Mouse (Mus musculus): ENCODE results near the gene Dact1. TPM values are rescaled to one million over a fixed set of nuclear protein-coding genes. Genes with fewer than 3 reads are reported as not detected.

Gene Dact1
- polyA plus RNA-seq, 1 experiment: 4.9 TPM

GRCm38 (mm10) chr12:71290460-71290859 lies 19.2 kb upstream of the Dact1 start:
- TF ChIP-seq CTCF (IDR thresholded peaks at IDR 0.05; ENCODE audit: extremely low read depth, insufficient read depth, low read length) (no peak), POLR2A (IDR thresholded peaks at IDR 0.05; ENCODE audit: extremely low read depth, insufficient read depth, low read length) (no peak)
- H3K4me3 ChIP-seq (ENCODE audit: insufficient read depth, low read length): no peak overlapping the region
- no peaks in the 10 kb centered on the region for H3K4me1 ChIP-seq (ENCODE audit: control insufficient read depth, insufficient read depth, low read length)
- H3K27ac ChIP-seq (ENCODE audit: insufficient read depth, low read length): no peak overlapping the region

GRCm38 (mm10) chr12:71293960-71294942 lies 15.4 kb upstream of the Dact1 start:
- Histone ChIP-seq H3K27ac (ENCODE audit: insufficient read depth, low read length) (no peak overlapping the region), H3K4me3 (ENCODE audit: insufficient read depth, low read length) (no peak overlapping the region), H3K4me1 (ENCODE audit: control insufficient read depth, insufficient read depth, low read length) (no peaks in the 10 kb centered on the region)
- TF ChIP-seq POLR2A (IDR thresholded peaks at IDR 0.05; ENCODE audit: extremely low read depth, insufficient read depth, low read length) (no peak), CTCF (IDR thresholded peaks at IDR 0.05; ENCODE audit: extremely low read depth, insufficient read depth, low read length) (no peak)

DNA sequence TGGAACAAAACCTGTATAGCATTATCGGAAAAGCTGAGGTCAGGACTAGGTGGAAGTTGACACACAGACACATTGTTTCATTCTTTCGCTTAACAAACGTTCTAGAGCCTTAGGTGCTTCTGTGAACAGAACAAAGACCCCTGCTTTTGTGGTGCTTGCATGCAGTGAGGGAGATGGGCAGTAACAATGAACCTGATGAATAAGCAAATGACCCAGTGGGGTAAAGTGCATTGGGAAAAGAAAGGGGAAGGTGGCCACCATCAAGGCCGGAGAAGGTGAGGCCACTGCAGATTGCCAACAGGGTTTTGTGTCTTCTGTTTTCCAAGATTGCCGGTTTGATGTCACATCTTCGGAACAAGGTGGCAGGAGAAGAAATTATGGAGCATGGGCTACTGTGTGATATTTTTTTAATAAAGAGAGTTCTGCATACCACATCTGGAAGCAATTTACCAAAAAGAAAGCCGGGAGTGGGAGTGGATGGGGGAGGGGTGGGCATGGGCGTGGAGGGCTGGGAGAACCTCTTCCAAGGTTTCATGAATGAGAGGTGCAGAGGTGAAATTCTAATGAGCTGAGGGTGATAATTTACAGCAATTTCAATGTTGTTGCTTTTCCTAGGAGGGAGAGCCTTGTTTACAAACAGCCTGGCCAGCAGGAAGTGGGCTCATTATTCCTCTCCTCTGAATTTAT lies 12.7 kb upstream of the Dact1 start:
- TF ChIP-seq POLR2A (IDR thresholded peaks at IDR 0.05; ENCODE audit: extremely low read depth, insufficient read depth, low read length): no peak
- no peak overlapping the region for H3K4me3 ChIP-seq (ENCODE audit: insufficient read depth, low read length)
- no peak overlapping the region for H3K27ac ChIP-seq (ENCODE audit: insufficient read depth, low read length)
- no peaks in the 10 kb centered on the region for H3K4me1 ChIP-seq (ENCODE audit: control insufficient read depth, insufficient read depth, low read length)

DNA sequence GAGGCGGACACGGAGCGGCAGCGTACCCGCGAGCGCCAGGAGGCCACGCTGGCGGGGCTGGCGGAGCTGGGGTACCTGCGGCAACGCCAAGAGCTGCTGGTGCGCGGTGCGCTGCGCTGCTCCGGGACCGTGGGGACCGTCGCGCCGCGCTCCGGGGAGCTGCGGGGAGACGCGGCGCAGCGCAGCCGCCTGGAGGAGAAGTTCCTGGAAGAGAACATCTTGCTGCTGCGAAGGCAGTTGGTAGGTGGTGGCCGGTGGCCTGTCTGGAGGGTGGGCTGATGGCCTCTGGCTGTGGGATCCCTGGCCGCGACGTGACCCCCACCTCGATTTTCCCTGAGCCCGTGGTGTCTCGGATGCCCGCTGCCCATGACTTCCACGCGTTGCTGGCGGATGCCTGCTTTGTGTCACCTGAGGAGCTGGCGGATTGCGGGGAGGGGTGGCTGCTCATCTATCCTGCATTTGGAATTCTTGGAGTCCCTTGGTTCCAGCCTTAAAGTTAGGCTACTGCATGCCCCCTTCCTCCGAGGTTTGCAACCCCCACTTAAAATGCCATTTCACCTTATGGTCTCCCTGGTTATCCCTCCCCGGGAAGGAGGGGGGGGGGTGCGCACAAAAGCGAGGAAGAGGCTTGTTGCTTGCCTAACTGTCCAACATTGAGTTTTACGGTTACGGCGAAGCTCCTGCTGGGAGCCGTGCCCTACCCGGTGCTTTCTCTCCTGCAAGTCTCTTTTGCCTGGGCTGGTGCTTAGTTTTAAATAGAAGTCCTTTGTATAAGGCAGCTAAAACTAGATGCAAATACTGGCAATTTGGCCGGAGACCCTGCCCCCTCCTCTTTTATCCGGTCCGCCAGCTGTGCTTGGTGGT lies 616 bp downstream of the Dact1 start:
- Histone ChIP-seq H3K4me1 (ENCODE audit: control insufficient read depth, insufficient read depth, low read length) (no peaks in the 10 kb centered on the region), H3K27ac (ENCODE audit: insufficient read depth, low read length) (no peak overlapping the region), H3K4me3 (ENCODE audit: insufficient read depth, low read length) (peak overlapping the region; percentile 66)
- TF ChIP-seq POLR2A (IDR thresholded peaks at IDR 0.05; ENCODE audit: extremely low read depth, insufficient read depth, low read length) (no peak), CTCF (IDR thresholded peaks at IDR 0.05; ENCODE audit: extremely low read depth, insufficient read depth, low read length) (no peak)

- H3K27ac ChIP-seq (ENCODE audit: insufficient read depth, low read length): no peak overlapping the region
- H3K4me1 ChIP-seq (ENCODE audit: control insufficient read depth, insufficient read depth, low read length): no peaks in the 10 kb centered on the region
- H3K4me3 ChIP-seq (ENCODE audit: insufficient read depth, low read length): peak overlapping the region; percentile 66
- TF ChIP-seq CTCF (IDR thresholded peaks at IDR 0.05; ENCODE audit: extremely low read depth, insufficient read depth, low read length) (peak; percentile 79), POLR2A (IDR thresholded peaks at IDR 0.05; ENCODE audit: extremely low read depth, insufficient read depth, low read length) (no peak)
These were observed 1.7 kb downstream of the Dact1 start for GRCm38 (mm10) chr12:71311237-71311887.

GRCm38 (mm10) chr12:71318239-71318638 lies 8.6 kb downstream of the Dact1 start:
- no peak overlapping the region for H3K4me3 ChIP-seq (ENCODE audit: insufficient read depth, low read length)
- no peak for TF ChIP-seq CTCF (IDR thresholded peaks at IDR 0.05; ENCODE audit: extremely low read depth, insufficient read depth, low read length)
- TF ChIP-seq POLR2A (IDR thresholded peaks at IDR 0.05; ENCODE audit: extremely low read depth, insufficient read depth, low read length): no peak
- H3K27ac ChIP-seq (ENCODE audit: insufficient read depth, low read length): no peak overlapping the region
- no peaks in the 10 kb centered on the region for H3K4me1 ChIP-seq (ENCODE audit: control insufficient read depth, insufficient read depth, low read length)

- Histone ChIP-seq H3K4me3 (ENCODE audit: insufficient read depth, low read length) (no peak overlapping the region), H3K4me1 (ENCODE audit: control insufficient read depth, insufficient read depth, low read length) (no peaks in the 10 kb centered on the region), H3K27ac (ENCODE audit: insufficient read depth, low read length) (no peak overlapping the region)
- TF ChIP-seq CTCF (IDR thresholded peaks at IDR 0.05; ENCODE audit: extremely low read depth, insufficient read depth, low read length): no peak
- no peak for TF ChIP-seq POLR2A (IDR thresholded peaks at IDR 0.05; ENCODE audit: extremely low read depth, insufficient read depth, low read length)
These were observed 9.9 kb downstream of the Dact1 start for GRCm38 (mm10) chr12:71319536-71319935.

DNA sequence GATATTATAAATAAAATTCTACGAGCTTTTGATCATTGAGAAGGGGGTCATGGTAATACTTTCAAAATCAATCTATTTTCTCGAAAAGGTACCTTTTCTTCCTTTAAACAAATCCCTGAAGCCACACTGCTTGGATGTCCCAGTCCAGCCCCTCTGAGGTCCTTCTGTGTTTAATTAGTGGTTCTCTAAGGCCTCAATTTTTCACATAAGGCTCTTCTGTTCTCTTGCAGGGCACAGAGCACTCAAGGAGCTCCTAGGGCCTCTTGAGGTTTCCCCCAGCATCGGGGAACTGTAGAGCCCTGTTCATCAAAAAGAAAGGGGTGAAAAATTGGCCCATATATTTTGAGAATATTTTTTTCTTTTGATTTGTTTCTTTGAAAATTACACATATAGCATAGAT lies 23.0 kb downstream of the Dact1 start:
- H3K27ac ChIP-seq (ENCODE audit: insufficient read depth, low read length): no peak overlapping the region
- TF ChIP-seq POLR2A (IDR thresholded peaks at IDR 0.05; ENCODE audit: extremely low read depth, insufficient read depth, low read length) (no peak), CTCF (IDR thresholded peaks at IDR 0.05; ENCODE audit: extremely low read depth, insufficient read depth, low read length) (no peak)

GRCm38 (mm10) chr12:71333561-71333960 lies 23.9 kb downstream of the Dact1 start:
- no peak overlapping the region for H3K27ac ChIP-seq (ENCODE audit: insufficient read depth, low read length)
- H3K4me3 ChIP-seq (ENCODE audit: insufficient read depth, low read length): no peak overlapping the region
- no peaks in the 10 kb centered on the region; the same call in 1 of the 2 replicates for H3K4me1 ChIP-seq (ENCODE audit: control insufficient read depth, insufficient read depth, low read length)
- TF ChIP-seq CTCF (IDR thresholded peaks at IDR 0.05; ENCODE audit: extremely low read depth, insufficient read depth, low read length) (no peak), POLR2A (IDR thresholded peaks at IDR 0.05; ENCODE audit: extremely low read depth, insufficient read depth, low read length) (no peak)

More for the DNA sequence above, 23.0 kb downstream of the Dact1 start:
- H3K4me3 ChIP-seq (ENCODE audit: insufficient read depth, low read length): no peak overlapping the region
- no peaks in the 10 kb centered on the region; the same call in 1 of the 2 replicates for H3K4me1 ChIP-seq (ENCODE audit: control insufficient read depth, insufficient read depth, low read length)

Measured in cortical plate, adult 2 months (tissue).